Mouse (Mus musculus): ENCODE measurements around the gene Kcnk7. TPM values are rescaled to one million over a fixed set of nuclear protein-coding genes. Genes with fewer than 3 reads are reported as not detected.

Kcnk7 gene
- total RNA-seq, 2 experiments from 2014 or later, result not detected

GRCm38 (mm10) chr19:5721233-5721632, 17.1 kb downstream of the Kcnk7 start:
- no peak for DNase-seq (ENCODE audit: low spot score in 2 of 2)
- intact Hi-C loops (cut with DNase I), result no loop called here

GRCm38 (mm10) chr19:5722848-5723425, 18.8 kb downstream of the Kcnk7 start:
- DNase-seq (ENCODE audit: low spot score in 2 of 2), result no peak
- intact Hi-C loops (cut with DNase I), result no loop called here

DNA sequence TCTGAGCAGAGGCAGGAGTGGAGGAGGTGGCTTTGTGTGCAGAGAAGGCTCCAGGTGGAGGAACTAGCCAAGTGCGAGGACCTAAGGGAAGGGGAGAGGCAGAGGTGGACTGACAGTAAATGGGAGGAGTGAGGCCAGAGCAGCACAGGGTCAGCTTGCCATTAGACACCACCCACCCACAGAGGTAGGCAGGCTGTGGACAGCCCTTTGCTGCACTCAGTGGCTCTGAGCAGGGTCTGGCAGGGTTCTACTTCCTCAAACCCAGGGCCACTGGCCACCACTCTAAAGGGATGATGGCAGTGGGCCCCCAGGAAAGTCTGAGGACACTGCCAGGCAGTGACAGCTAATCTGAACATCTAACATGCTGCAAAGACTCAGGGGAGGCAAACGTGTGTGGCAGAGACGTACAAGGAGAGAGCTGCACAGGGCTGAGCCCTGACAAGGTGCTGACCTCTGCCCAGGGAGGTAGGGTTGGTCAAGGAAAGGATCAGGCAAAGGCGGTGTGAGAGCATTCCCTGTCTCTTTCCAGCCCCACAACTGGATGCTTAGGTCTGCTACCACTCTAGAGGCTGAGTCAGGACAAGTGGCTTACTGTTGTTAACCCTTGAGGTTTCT, 19.9 kb downstream of the Kcnk7 start:
- DNase-seq (ENCODE audit: low spot score in 2 of 2), result no peak
- intact Hi-C loops (cut with DNase I), result no loop called here

GRCm38 (mm10) chr19:5724549-5724941, 20.4 kb downstream of the Kcnk7 start:
- no peak for DNase-seq (ENCODE audit: low spot score in 2 of 2)
- intact Hi-C loops (cut with DNase I), result no loop called here

DNA sequence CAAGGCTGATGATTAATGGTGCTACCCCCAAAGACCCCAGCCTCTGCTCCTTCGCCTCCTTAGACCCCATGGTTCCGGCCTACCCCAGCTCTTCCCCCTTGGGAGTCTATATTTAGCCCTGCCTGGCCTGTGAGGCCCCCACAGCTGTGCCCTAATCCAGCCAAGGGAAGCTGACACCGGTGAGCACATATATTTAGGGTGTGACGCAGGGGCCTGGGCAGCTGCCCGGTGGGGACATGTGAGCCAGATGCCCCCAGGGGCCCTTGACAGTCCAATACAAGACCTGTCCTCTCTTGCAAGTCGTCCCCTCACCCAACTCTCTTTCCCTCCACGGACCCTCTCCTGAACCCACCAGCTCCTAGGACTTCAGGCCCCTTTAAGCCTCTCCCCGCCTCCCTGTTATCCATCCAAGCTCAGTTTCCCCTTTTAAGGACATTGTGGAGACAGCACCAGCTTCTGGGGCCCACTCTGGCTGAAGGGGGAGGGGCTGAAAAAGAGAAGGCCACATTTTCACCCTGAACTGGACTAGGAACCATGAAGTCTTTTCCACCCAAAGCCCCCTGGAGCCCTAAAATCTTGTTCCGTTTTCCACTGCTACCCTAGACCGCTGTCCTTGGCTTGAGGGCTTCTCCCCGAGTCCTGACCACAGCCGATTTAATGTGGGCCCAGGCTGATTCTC, 21.0 kb downstream of the Kcnk7 start:
- no peak for DNase-seq (ENCODE audit: low spot score in 2 of 2)
- intact Hi-C loops (cut with DNase I), result loop anchor here (5.0 kb wide), 1 partner anchor 47 kb away; the partner anchor contains the start of gene Scyl1

DNA sequence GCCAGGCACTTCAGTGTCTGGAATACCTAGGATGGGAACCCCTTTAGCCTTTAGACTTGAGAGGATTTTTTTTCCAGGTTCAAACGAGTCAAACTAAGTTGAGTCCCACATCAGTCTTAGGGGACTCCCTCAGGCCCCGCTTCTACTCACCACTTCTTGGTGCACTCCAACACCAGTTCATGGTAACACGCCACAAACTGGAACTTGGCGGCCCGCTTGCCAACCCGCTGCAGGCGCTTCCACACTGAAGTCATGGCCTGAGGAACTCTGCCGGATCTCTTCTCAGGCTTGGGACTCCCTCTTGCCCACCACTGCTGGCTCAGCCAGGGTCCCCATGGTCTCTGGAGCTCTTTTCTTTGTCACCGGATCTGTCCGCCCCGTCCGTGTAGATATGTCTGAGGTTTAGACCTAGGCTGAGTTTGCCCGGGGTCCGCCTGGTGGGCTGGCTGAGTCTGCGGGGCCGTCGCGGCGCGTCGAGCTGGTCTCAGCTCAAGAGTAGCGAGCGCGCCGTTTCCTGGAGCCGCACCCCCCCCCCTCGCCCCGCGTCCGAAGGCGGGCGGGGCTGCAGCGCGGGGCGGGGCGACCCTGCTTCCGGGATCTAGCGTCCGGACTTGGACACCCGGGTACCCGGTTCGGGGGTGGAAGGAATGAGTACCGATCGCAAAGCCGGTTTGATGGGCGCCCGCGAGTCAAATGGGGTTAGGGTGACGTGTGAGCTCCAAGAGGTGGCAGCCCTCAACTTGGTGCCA, 21.8 kb downstream of the Kcnk7 start, which contains the start of gene Ehbp1l1:
TSS of gene Ehbp1l1 (minus strand) at position 551 of the 749 bp plus-strand sequence.
- no peak for DNase-seq (ENCODE audit: low spot score in 2 of 2)
- intact Hi-C loops (cut with DNase I), result loop anchor here (5.0 kb wide), 1 partner anchor 46 kb away; the partner anchor contains the start of gene Scyl1

- DNase-seq (ENCODE audit: low spot score in 2 of 2), result no peak
- intact Hi-C loops (cut with DNase I), result loop anchor here (5.0 kb wide), 1 partner anchor 45 kb away; the partner anchor contains the start of gene Scyl1
These were observed 22.9 kb downstream of the Kcnk7 start for GRCm38 (mm10) chr19:5726961-5727578.

DNA sequence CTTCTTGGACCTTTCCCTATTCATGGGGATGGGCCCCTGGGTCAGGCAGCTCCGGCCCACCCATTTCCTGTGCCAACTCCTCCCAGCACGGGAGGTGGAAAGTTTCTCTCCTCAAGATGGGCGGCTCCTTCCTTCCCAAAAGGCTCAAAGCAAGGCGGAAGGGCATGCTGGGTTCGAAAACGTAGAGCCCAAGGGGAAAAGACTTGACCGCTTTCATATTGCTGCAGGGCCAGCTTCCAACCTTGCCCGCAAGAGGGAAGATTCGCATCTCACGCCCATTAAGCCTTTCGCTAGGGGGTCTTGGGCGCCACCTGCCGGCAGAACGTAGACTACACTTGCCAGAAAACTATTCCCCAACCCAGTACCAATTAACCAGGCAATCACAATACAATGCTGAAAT, 23.5 kb downstream of the Kcnk7 start:
- intact Hi-C loops (cut with DNase I), result loop anchor here (1.0 to 5.0 kb wide), 2 partner anchors 35 to 45 kb away; partner anchors contain the start of gene Scyl1
- DNase-seq (ENCODE audit: low spot score in 2 of 2), result peak; percentile 85 to 89

DNA sequence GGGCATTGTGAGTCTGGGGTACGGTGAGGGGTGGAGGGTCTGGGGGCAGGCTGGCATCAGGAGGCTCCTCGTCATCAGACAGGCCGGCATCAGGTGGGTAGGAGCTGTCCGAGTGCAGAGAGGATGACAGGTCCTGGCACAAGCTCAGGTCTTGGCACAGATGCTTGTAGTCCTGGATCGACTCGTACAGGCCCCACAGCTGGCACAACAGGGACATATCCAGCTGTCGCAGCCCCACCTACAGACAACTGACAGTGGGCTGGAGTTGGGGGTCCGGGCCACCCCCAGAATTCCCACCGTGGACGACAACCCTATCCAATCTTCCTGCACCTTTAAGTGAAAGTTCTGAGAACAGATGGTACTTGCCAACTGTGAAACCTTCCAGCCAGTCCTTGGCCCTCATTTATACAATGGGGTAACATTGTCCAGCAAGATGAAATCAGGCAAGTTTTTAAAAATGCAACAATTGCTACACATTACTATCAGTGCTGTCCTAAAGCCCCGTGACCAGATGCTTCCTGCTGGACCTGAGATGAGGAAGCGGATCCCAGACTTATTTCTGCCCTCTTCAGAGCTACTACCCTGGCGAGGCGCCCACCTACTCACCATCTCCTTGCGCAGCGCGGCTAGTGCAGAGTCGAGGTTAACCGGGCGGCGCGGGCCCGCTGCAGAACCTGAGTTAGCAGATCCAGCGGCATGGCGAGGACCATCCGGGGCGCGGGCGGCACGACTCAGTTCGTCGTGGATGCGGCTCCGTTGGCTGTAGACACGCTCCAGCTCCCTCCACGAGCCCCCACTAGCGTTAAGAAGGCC, 24.7 kb downstream of the Kcnk7 start:
- DNase-seq (ENCODE audit: low spot score in 2 of 2), result peak; percentile 67 to 70
- intact Hi-C loops (cut with DNase I), result loop anchor here (1.0 to 5.0 kb wide), 2 partner anchors 37 to 43 kb away; partner anchors contain the start of gene Scyl1

GRCm38 (mm10) chr19:5729444-5729815, 25.3 kb downstream of the Kcnk7 start, which contains the start of gene Fam89b:
TSS of gene Fam89b (minus strand) at chr19:5729653.
- intact Hi-C loops (cut with DNase I), result loop anchor here (5.0 kb wide), 1 partner anchor 43 kb away; the partner anchor contains the start of gene Scyl1
- peak; percentile 73 to 81 for DNase-seq (ENCODE audit: low spot score in 2 of 2)

DNA sequence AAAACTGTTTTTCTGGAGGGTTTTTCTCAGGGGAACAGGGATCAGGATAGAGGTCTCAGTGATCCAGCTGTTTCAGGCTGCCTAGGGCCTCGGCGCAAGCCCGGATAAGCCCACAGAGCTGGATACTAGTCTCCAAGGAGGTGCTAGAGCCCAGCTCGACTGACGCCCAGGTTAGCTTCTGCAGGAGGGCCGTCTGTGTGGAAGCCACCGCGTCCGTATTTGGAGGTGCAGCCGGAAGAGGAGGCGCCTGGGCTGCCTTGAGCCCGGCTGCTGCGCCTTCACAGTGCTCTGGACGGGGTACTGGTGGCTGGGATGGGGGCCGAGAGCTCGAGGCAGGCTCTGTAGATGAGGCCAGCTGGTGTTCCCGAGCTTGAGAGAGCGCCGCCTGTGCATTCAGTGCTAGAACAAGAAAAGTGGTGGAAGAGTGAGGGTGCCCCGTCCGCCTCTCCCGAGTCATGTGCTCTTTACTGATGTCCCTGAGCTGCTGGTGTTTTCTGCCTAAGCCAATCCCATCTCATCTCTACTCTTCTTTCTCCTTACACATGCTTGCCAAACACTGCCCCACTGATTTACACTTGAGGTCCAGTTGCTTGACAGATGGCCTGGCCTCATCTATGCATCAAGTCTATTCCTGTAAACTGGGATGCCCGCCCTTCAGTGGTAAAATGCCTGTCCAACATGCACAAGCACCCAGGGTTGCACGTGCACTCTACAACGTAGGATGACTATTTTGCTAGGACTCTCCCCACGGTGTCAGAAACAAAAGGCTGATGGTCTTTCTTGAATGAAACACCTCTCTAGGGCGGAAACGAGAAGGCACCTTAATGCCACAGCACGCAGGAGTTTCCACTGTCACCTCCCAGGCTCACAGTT, 26.4 kb downstream of the Kcnk7 start:
- intact Hi-C loops (cut with DNase I), result no loop called here
- no peak for DNase-seq (ENCODE audit: low spot score in 2 of 2)

GRCm38 (mm10) chr19:5731264-5731978, 27.3 kb downstream of the Kcnk7 start:
- intact Hi-C loops (cut with DNase I), result no loop called here
- peak; percentile 93 to 94 for DNase-seq (ENCODE audit: low spot score in 2 of 2)

DNA sequence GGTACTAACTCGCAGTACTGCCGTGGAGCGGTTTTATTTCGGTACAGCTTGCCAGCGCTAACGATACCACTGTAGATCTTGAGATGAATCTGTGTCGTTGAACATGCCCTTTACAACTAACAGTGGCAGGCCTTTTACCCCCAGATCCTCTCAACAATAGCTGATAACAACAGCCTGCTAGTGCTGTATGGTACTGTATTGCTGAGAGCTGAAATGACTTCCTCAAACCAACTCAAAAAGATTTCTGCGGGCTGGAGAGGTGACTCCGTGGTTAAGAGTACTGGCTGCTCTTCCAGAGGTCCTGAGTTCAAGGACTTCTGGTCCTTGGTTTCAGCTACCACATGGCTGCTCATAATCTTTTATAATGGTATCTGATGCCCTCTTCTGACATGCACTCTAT, 30.2 kb downstream of the Kcnk7 start:
- no peak for DNase-seq (ENCODE audit: low spot score in 2 of 2)
- intact Hi-C loops (cut with DNase I), result no loop called here

DNA sequence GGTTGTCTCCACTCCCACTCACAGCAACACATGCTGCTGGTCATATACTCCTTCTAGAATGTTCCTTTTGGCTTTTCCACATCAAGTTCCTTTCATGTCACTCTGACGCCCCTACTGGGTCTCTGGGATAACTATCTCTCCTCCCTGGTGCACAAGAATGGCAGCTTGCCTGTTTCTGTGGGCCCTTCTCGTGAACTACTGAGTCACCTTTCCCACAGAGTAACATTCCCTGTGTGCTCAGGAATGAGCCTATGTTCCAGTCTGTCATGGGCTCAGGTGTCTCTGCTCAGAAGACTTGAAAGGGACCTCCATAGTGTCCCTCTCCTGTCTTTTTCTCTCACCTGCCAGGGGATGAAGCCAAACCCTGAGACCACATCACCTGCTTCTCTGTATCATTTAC, 35.3 kb downstream of the Kcnk7 start:
- intact Hi-C loops (cut with DNase I), result no loop called here
- no peak for DNase-seq (ENCODE audit: low spot score in 2 of 2)

DNA sequence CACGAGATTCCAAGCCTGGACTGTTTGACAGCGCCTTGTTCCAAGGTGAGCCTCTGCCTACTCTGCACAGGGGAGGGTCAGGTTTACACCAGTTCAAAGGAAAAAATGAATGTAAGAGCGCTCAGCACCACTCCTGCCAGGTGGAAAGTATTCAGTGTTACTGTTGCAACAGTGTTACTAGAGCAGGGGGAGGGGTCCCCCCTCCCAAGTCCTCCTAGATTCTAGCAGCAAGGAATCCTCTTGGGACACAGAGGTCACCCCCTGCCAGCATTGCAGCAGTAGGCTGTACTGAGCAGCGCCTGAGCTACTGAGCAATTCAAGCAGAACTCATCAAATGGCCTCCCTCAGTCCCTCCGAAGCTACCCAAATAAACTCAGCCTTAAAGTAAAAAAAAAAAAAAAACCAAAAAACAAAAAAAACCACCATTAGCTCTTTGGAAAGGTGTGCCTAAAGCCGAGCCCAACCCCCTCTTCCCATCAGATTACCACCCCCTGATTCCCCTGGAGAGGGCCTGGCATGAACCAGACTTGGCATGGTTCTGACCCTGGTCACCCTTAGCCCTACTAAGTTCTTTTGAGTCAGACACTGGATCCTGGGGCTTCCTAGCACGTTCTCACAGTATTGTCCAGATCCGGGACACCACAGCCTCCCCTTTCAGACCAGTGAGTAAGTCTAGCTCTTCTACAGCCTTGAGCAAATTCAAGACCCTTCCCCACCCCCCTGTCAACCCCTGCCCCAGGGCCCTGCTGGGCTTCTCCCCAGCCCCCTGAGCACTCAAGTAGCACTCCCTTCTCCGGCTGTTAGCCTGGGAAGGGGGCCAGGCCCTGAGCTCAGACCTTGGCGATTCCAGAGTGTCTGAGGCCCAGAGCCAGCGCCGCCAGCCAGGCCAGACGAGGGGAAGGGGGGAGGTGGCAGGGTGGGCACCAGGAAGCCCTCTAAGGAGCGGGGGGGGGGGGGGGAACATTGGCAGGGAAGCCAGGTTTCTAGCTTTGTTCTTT, 36.5 kb downstream of the Kcnk7 start, which contains the start of gene Ltbp3:
TSS of gene Ltbp3 (plus strand) at position 585 of the 998 bp plus-strand sequence.
- intact Hi-C loops (cut with DNase I), result no loop called here
- peak in 1 of 2 experiments; percentile 58 for DNase-seq (ENCODE audit: low spot score in 2 of 2)
